Mouse (Mus musculus) hindbrain, embryonic 15.5 days (tissue): ENCODE results near the gene Myod1. TPM values are rescaled to one million over a fixed set of nuclear protein-coding genes. Genes with fewer than 3 reads are reported as not detected.
A peak's percentile ranks its signal among the peaks of the same experiment; 100 is the strongest.

Source experiments
- ATAC-seq: fragments of 200-750 bp; cut with Nextera tagmentation; 2 replicates; pipeline ENCODE4 v1.8.0; 2017; ENCODE audit warnings: low read depth, moderate number of reproducible peaks, moderate TSS enrichment; ENCODE audit not compliant: low FRiP score
- H3K27ac ChIP-seq: fragments of 300-500 bp; sonication (generic); replicated peaks from 2 replicates; pipeline ENCODE4 v1.5.1; 2015; ENCODE audit warnings: mild to moderate bottlenecking, inconsistent platforms
- H3K27me3 ChIP-seq: fragments of 300-500 bp; sonication (generic); 2 replicates; pipeline ENCODE4 v1.6.1; 2015; ENCODE audit warnings: control low read depth, inconsistent platforms
- H3K36me3 ChIP-seq: fragments of 300-500 bp; sonication (generic); 2 replicates; pipeline ENCODE4 v1.6.1; 2015; ENCODE audit warnings: control low read depth, inconsistent platforms
- H3K4me1 ChIP-seq: fragments of 300-500 bp; sonication (generic); replicated peaks from 2 replicates; pipeline ENCODE4 v1.6.1; 2015; ENCODE audit warnings: control low read depth, inconsistent platforms
- H3K4me2 ChIP-seq: fragments of 300-500 bp; sonication (generic); 2 replicates; pipeline ENCODE4 v1.6.1; 2015; ENCODE audit warnings: moderate library complexity, mild to moderate bottlenecking, inconsistent platforms
- H3K4me3 ChIP-seq: fragments of 300-500 bp; sonication (generic); 2 replicates; pipeline ENCODE4 v1.5.1; 2015; ENCODE audit warnings: mild to moderate bottlenecking, inconsistent platforms
- H3K9ac ChIP-seq: fragments of 300-500 bp; sonication (generic); 2 replicates; pipeline ENCODE4 v1.6.1; 2015; ENCODE audit warnings: inconsistent platforms
- H3K9me3 ChIP-seq: fragments of 300-500 bp; sonication (generic); 2 replicates; pipeline ENCODE4 v1.6.1; 2016; ENCODE audit warnings: control low read depth, inconsistent platforms
- WGBS: fragments of 180-500 bp; shearing (Covaris S2); methylation state at CpG from one replicate; pipeline ENCODE4 v1.1.7; 2015; 5-methylcytosine and 5-hydroxymethylcytosine counted together
- polyA plus RNA-seq: library from polyadenylated mRNA; unstranded; fragments of >200 nt; fragmentation: Nextera tagmentation; extraction: Ambion mirVana; gene quantifications from 2 replicates; pipeline ENCODE4 v1.2.1, GENCODE M21; 2015

Myod1 gene
- polyA plus RNA-seq, 1 experiment from 2014 or later: 0.08 TPM

DNA sequence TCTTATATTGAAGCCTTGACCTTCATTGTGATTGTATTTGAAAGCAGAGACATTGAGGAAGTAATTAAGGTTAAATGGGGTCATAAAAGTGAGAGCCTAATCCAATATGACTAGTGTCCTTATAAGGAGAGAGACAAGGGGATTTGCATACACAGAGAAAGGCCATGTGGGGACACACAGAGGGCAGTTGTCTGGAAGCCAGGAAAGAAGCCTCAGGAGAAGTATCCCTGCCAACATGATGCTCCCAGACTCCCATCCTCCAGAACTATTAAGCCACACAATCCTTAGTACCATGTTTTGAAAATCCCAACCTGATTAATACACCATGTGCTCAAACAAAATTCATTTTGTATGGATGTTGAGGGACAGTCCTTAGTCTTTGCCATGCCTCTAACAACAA lies 14.5 kb upstream of the Myod1 start:
- Histone ChIP-seq H3K27ac (no peak overlapping the region), H3K9me3 (no peaks in the 10 kb centered on the region), H3K4me2 (no peak overlapping the region), H3K36me3 (no peaks in the 10 kb centered on the region), H3K9ac (no peak overlapping the region), H3K27me3 (no peaks in the 10 kb centered on the region), H3K4me1 (no peaks in the 10 kb centered on the region), H3K4me3 (no peak overlapping the region)
- no peak for ATAC-seq

DNA sequence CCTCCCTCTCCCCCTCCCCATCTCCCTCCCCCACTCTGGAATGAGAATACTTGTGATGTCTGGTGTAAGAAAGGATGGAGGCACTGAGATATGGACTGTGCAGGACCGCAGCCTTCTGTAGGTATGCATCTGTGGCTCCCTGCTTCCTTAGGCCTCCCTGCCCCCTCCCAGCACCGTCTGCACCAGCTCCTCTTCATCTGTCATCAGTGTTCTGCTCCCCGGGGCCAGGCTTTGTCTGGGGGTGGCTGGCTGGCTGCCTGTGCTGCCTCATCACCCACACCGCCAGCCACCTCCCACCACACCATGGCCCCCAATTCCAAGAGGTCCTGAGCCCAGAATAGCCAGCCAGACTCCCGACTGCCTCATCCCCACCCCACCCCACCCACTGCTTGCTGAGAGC lies 12.1 kb upstream of the Myod1 start:
- Histone ChIP-seq H3K36me3 (no peaks in the 10 kb centered on the region), H3K27me3 (no peaks in the 10 kb centered on the region), H3K27ac (no peak overlapping the region), H3K9ac (no peak overlapping the region), H3K4me1 (no peaks in the 10 kb centered on the region), H3K4me3 (no peak overlapping the region), H3K9me3 (no peaks in the 10 kb centered on the region), H3K4me2 (no peak overlapping the region)
- ATAC-seq: no peak
- WGBS: 51% methylated on average over 5 of the region's 5 CpGs

DNA sequence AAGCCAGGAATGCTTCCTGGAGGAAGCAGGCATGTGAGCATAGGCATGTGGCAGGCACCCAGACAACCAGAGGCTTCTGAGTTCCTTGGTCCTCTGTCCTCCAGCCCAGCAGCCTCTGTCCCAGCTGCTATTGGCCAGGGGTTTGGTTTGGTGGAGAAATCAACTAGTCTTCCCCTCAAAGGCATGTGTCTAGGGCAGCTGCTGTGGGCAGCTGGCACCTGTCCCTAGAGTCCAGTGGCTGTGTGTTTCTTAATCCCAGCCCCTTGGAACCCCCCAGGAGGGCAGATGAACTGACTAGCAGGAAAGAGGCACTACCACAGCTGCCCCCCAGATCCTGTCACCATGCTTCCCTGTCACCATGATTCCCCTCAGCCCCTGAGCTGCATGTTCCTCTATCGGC lies 10.5 kb upstream of the Myod1 start:
- ATAC-seq: no peak
- Histone ChIP-seq H3K4me2 (no peak overlapping the region), H3K27ac (no peak overlapping the region), H3K36me3 (no peaks in the 10 kb centered on the region), H3K9me3 (no peaks in the 10 kb centered on the region), H3K9ac (no peak overlapping the region), H3K4me3 (no peak overlapping the region), H3K4me1 (no peaks in the 10 kb centered on the region), H3K27me3 (no peaks in the 10 kb centered on the region)
- 83% methylated on average over 1 of the region's 1 CpGs for WGBS

DNA sequence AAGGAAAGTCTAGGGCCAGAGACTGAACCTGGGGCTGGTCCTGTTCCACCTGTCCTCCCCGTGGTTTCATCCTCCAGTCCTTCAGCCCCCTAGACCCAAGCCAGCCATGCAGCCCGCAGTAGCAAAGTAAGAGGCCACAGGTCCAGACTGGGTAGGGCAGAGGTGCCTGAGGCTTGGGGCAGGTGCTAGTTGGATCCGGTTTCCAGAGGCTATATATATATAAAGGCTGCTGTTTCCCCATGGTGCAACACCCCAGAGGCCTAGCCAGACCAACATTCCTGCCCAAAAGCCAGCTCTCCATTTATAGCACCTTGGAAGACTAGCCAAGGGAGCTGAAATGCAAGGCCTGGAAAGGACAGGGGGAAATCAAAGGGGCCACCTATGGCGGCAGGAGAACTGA lies 5.2 kb upstream of the Myod1 start:
- WGBS: 79% methylated on average over 4 of the region's 4 CpGs
- Histone ChIP-seq H3K27me3 (peaks cover 24% of the 10 kb centered on the region), H3K4me2 (no peak overlapping the region), H3K9me3 (no peaks in the 10 kb centered on the region), H3K4me1 (peaks cover under 1% of the 10 kb centered on the region; the same call in 1 of the 2 replicates), H3K27ac (no peak overlapping the region), H3K4me3 (no peak overlapping the region), H3K36me3 (no peaks in the 10 kb centered on the region), H3K9ac (no peak overlapping the region)
- ATAC-seq: no peak

DNA sequence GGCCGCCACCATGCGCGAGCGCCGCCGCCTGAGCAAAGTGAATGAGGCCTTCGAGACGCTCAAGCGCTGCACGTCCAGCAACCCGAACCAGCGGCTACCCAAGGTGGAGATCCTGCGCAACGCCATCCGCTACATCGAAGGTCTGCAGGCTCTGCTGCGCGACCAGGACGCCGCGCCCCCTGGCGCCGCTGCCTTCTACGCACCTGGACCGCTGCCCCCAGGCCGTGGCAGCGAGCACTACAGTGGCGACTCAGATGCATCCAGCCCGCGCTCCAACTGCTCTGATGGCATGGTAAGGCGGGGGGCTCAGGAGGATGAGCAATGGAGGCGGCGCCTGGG lies 703 bp downstream of the Myod1 start:
- Histone ChIP-seq H3K4me2 (peak overlapping the region; percentile 53), H3K9ac (no peak overlapping the region), H3K9me3 (no peaks in the 10 kb centered on the region), H3K27ac (no peak overlapping the region), H3K36me3 (no peaks in the 10 kb centered on the region), H3K4me3 (peak overlapping the region; percentile 31), H3K27me3 (peaks cover 66% of the 10 kb centered on the region), H3K4me1 (peaks cover 26% of the 10 kb centered on the region)
- WGBS: 0% methylated on average over 33 of the region's 33 CpGs
- 0 out of 2 replicates have a peak, but pooled peaks have one; percentile 52 for ATAC-seq

DNA sequence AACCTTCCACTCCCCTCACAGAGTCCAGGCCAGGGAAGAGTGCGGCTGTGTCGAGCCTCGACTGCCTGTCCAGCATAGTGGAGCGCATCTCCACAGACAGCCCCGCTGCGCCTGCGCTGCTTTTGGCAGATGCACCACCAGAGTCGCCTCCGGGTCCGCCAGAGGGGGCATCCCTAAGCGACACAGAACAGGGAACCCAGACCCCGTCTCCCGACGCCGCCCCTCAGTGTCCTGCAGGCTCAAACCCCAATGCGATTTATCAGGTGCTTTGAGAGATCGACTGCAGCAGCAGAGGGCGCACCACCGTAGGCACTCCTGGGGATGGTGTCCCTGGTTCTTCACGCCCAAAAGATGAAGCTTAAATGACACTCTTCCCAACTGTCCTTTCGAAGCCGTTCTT lies 1.8 kb downstream of the Myod1 start:
- H3K4me1 ChIP-seq: peaks cover 26% of the 10 kb centered on the region
- H3K9me3 ChIP-seq: no peaks in the 10 kb centered on the region
- H3K27ac ChIP-seq: no peak overlapping the region
- peaks cover 66% of the 10 kb centered on the region for H3K27me3 ChIP-seq
- H3K4me2 ChIP-seq: peak overlapping the region; percentile 49
- no peaks in the 10 kb centered on the region for H3K36me3 ChIP-seq
- no peak for ATAC-seq
- H3K4me3 ChIP-seq: peak overlapping the region; percentile 20; the same call in 1 of the 2 replicates
- 3% methylated on average over 22 of the region's 22 CpGs for WGBS
- H3K9ac ChIP-seq: no peak overlapping the region

DNA sequence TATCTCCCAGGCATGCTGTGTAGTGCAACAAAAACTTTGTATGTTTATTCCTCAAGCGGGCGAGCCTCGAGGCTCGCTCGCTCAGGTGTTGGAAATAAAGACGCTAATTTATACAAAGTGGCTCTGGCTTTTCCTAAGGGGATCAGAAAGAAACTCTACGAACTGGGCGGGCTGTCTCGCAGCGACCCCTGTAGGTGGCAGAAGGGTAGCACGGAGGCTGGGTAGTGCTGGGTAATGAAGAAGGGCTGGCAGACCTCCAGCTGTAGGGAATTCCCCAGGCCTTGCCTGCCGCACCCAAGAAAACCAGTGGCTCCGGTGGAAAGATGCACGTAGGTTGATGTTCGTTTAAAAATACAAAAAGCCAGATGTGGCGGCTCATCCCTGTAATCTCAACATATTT lies 2.7 kb downstream of the Myod1 start:
- Histone ChIP-seq H3K27ac (no peak overlapping the region), H3K36me3 (no peaks in the 10 kb centered on the region), H3K9ac (no peak overlapping the region), H3K27me3 (peaks cover 58% of the 10 kb centered on the region), H3K4me2 (no peak overlapping the region), H3K4me3 (no peak overlapping the region), H3K4me1 (peaks cover 26% of the 10 kb centered on the region), H3K9me3 (no peaks in the 10 kb centered on the region)
- WGBS: 8% methylated on average over 16 of the region's 16 CpGs
- no peak for ATAC-seq

DNA sequence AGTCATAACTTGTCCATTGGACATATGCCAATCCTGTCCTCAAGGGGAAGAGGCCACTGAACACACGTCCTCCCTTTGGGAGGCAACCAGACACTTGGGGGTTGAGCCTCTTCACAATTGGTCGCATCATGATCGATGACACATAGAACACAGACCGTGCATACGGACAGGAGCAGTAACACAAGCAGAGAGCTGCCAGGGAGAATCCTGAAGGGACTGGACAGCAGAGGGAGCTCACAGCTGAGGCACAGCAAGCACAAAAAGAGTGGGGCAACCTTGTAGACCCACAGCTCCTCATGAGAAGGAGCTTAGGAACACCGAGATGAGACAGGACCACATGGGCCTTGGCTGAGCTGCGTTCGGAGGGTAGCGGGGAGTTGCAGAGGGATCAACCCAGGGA lies 4.4 kb downstream of the Myod1 start:
- Histone ChIP-seq H3K36me3 (no peaks in the 10 kb centered on the region), H3K9me3 (no peaks in the 10 kb centered on the region), H3K4me2 (no peak overlapping the region), H3K9ac (no peak overlapping the region), H3K27me3 (peaks cover 47% of the 10 kb centered on the region), H3K4me1 (peaks cover 26% of the 10 kb centered on the region), H3K27ac (no peak overlapping the region), H3K4me3 (no peak overlapping the region)
- 64% methylated on average over 9 of the region's 9 CpGs for WGBS
- no peak for ATAC-seq

DNA sequence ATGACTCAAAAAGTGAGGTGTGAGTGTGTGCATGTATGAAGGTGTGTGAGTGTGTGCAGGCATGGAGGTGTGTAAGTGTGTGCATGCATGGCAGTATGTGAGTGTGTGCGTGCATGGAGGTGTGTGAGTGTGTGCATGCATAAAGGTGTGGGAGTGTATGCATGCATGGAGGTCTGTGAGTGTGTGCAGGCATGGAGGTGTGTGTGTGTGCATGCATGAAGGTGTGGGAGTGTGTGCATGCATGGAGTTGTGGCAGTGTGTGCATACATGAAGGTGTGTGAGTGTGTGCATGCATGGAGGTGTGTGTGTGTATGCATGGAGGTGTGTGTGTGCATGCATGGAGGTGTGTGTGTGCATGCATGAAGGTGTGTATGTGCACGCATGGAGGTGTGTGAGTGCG lies 11.2 kb downstream of the Myod1 start:
- H3K4me3 ChIP-seq: no peak overlapping the region
- no peak overlapping the region for H3K27ac ChIP-seq
- no peak overlapping the region for H3K9ac ChIP-seq
- H3K36me3 ChIP-seq: no peaks in the 10 kb centered on the region
- WGBS: 88% methylated on average over 3 of the region's 3 CpGs
- H3K27me3 ChIP-seq: 0 out of 2 replicates have a peak, but pooled peaks cover 3% of the 10 kb centered on the region
- no peak for ATAC-seq
- H3K4me2 ChIP-seq: no peak overlapping the region
- H3K9me3 ChIP-seq: no peaks in the 10 kb centered on the region
- no peaks in the 10 kb centered on the region for H3K4me1 ChIP-seq

DNA sequence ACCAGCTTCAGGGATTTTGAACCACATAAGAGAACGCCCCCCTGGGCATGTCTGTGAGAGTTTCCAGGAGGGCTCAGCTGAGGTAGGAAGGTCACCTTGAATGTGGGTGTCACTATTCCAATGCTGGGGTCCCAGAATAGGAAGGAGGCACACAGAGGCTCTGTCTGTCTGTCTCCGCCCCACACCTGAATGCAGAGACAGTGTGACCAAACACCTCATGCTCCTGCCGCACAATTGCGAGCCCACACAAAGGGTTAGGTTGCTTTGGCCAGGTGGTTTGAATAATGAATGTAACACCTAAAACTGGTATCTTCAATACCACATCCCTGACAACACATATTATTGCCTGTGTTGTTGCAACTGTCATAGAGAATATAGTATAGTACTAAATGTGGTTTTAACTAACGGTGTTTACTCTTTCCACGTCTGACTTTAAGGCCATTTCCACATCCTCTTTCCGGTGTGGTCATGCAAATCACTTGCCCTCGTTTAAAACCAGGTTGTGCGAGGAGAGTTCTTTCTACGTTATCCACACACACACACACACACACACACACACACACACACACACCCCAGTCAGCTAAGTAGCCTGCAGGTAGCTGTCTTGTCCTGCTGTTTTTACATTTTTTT lies 13.3 kb downstream of the Myod1 start:
- no peak overlapping the region for H3K4me2 ChIP-seq
- 81% methylated on average over 10 of the region's 10 CpGs for WGBS
- peaks cover 4% of the 10 kb centered on the region for H3K4me1 ChIP-seq
- H3K9me3 ChIP-seq: no peaks in the 10 kb centered on the region
- peaks cover 8% of the 10 kb centered on the region for H3K27me3 ChIP-seq
- no peak overlapping the region for H3K9ac ChIP-seq
- H3K36me3 ChIP-seq: no peaks in the 10 kb centered on the region
- H3K27ac ChIP-seq: no peak overlapping the region
- no peak overlapping the region for H3K4me3 ChIP-seq
- ATAC-seq: no peak

DNA sequence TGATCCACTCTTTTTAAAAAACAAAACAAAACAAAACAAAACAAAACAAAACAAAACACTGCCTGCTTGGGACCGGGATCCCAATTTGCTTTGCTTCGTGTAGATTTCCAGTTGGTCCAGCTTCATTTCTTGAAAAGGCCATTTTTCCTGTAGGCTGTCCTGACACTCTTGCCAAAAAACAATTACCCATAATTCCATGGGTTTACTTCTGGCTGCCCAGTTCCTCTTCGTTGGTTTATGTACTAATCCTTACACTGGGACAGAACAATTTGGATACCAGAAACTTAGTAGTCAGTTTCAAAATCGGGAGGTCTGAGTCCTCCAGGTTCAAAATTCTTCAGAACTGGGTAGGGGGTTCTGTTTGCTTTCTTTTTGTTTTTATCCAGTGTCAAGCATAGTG lies 14.0 kb downstream of the Myod1 start:
- no peak overlapping the region for H3K4me2 ChIP-seq
- H3K9me3 ChIP-seq: no peaks in the 10 kb centered on the region
- H3K4me3 ChIP-seq: no peak overlapping the region
- H3K36me3 ChIP-seq: no peaks in the 10 kb centered on the region
- no peak overlapping the region for H3K9ac ChIP-seq
- 61% methylated on average over 4 of the region's 4 CpGs for WGBS
- H3K27me3 ChIP-seq: peaks cover 15% of the 10 kb centered on the region
- ATAC-seq: no peak
- peaks cover 4% of the 10 kb centered on the region for H3K4me1 ChIP-seq
- H3K27ac ChIP-seq: no peak overlapping the region

DNA sequence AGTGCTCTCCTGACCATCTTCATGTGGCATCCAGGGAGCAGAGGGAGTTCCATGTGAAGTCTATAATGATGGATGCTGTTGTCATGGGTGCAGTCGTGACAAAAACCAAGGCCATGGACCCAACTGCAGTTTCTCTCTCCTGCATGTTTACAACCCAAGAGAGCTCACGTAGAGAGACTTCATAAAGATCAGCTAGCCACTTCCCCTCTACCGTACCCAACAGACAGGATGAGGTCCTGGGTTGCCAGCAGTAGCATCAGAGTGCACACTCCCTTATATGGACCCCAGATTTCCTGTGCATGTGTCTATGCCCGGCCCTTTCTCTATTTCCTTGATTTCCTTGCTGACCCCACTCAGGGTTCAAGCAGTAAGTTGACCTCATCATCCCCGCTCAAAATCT lies 15.4 kb downstream of the Myod1 start:
- H3K4me1 ChIP-seq: peaks cover 11% of the 10 kb centered on the region
- H3K36me3 ChIP-seq: no peaks in the 10 kb centered on the region
- H3K9me3 ChIP-seq: no peaks in the 10 kb centered on the region
- no peak overlapping the region for H3K4me2 ChIP-seq
- WGBS: 71% methylated on average over 5 of the region's 5 CpGs
- peaks cover 13% of the 10 kb centered on the region for H3K27me3 ChIP-seq
- H3K9ac ChIP-seq: no peak overlapping the region
- H3K4me3 ChIP-seq: no peak overlapping the region
- ATAC-seq: no peak
- H3K27ac ChIP-seq: no peak overlapping the region

DNA sequence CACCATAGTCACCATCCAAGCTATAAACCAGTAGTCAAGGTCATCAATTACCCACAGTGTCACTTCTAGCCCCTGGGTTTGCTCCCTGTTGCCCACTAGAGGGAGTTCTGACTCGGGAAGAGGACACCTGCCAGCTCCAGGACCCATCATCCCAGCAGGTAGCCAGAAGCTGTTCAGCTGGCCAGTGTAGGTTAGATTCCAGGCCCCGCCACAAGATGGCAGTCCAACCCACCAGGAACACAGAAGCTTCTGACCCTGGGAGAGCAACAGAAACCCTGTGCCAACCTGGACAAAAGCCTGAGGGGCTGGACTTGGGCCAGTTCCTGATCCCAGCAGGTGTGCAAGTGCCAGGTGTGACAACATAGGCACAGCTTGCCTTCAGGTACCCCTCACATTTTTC lies 16.8 kb downstream of the Myod1 start:
- Histone ChIP-seq H3K4me3 (no peak overlapping the region), H3K36me3 (no peaks in the 10 kb centered on the region), H3K4me2 (no peak overlapping the region), H3K27me3 (peaks cover 13% of the 10 kb centered on the region), H3K9ac (no peak overlapping the region), H3K4me1 (peaks cover 20% of the 10 kb centered on the region), H3K27ac (no peak overlapping the region), H3K9me3 (no peaks in the 10 kb centered on the region)
- no peak for ATAC-seq
- WGBS: 0% methylated on average over 2 of the region's 2 CpGs
